Mouse (Mus musculus) common myeloid progenitor, adult 5-6 weeks (primary cell): ENCODE data around the gene Kctd14. TPM values are rescaled to one million over a fixed set of nuclear protein-coding genes. Genes with fewer than 3 reads are reported as not detected.
"Not testable (repeated sequence)": the region's sequence is repeated elsewhere in the genome, so short reads cannot be mapped to it uniquely, and the experiment has no call there.

Source experiments
- ATAC-seq: replicated peaks from 2 replicates; pipeline ENCODE4 v1.8.0; 2016; ENCODE audit warnings: low read depth, mild to moderate bottlenecking, moderate TSS enrichment, inconsistent platforms; ENCODE audit not compliant: poor library complexity, severe bottlenecking
- total RNA-seq: library from RNA; stranded (forward); fragments of 200-1000, 187-1606 nt; gene quantifications from 2 replicates; pipeline ENCODE4 v1.2.3, GENCODE M21; 2017

The Kctd14 gene
- 4.9 and 7.2 TPM in 2 replicates for total RNA-seq

DNA sequence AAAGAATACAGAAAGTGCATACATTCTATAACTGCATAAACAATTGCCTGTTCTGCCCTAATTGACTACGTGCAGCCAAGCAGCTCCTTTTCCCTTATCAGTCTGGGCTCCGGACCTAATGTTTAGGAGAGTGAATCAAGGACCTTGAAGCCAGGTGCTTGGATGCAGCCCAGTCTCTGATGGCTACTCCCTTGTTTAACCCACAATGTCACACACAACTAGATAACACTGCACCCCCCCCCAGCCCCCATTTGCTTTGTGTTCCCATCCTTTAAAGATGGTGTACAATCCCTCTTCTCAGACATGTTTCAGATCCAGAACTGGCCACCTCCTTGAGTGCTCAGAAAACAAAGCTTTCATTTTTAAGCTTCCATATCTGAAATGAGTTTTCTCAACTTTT lies at the start of gene Kctd14:
Gene Kctd14, plus strand, starts transcription at position 301 of the 400 bp plus-strand sequence.
- not testable (repeated sequence) for ATAC-seq

DNA sequence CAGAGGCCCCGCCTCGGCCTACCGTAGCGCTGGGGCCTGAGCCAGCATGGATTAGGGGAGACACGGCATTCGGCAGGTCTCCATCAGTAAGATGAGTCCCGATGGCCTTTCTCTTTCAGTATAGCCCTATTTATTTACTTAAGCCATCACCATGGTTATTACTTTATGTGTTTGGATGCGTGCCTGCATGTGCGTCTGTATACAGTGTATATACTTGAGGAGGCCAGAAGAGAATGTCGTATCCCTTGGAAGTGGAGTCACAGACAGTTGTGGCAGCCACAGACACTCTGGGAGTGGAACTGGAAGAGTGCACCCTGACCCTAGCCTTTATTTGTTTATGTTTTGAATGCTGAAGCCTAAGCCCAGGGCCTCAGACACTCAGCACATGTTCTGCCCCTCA lies 44.0 kb upstream of the Kctd14 start:
- ATAC-seq: no peak

DNA sequence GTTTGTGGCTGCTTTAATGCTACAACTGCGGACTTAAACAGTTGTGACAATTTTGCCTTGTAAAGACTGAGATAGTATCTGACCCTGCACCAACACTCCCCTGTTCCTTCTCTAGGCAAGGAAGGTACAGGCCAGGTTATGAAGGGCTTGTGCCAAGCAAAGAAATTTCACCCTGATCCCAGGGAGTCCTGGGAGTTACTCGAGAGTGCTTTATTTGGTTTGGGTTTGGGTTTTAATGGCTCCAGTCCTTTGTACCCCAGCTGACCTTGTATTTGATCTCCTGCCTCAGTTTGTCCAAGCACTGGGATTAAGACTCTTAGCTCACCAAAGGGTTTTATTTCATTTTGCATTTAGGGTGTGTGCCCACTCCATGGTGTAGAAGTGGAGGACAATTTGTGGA lies 40.0 kb upstream of the Kctd14 start:
- ATAC-seq: no peak

DNA sequence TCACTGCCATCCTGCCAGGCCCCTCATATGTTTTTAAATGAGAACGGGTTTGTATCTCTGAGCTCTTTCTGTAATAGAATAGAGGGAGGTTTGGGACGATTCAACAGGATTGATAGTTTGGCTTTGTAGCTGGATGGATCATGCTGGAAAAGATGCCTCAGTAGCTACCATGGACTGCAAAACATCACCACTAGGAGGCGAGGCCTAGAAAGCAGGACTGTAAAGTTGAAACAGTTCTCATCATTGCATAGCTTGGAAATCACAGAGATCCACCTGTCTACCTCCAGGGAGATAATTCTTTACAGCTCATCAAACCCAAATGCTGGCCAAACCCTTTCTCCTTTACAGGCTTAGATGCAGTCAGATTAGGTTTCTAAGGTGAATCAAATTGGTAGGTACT lies 39.5 kb upstream of the Kctd14 start:
- no peak for ATAC-seq

DNA sequence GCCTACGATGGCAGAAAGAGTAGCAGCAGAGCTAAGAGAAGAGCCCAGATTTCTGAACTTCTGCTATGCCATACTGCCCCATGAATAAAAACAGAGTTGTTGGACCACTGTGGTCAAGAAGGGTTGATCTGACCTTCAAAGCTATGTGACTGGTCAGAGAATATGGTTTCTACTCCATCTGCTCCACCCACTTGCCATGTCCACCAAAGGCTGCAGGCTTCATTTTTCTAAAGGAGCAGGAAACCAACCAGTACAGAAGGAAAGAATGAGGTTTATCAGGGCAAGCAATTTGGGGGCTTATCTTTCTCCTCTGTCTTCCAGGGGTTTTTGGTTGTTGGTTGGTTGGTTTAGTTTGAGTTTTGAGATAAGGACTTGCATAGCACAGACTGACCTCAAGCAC lies 37.1 kb upstream of the Kctd14 start:
- ATAC-seq: no peak

DNA sequence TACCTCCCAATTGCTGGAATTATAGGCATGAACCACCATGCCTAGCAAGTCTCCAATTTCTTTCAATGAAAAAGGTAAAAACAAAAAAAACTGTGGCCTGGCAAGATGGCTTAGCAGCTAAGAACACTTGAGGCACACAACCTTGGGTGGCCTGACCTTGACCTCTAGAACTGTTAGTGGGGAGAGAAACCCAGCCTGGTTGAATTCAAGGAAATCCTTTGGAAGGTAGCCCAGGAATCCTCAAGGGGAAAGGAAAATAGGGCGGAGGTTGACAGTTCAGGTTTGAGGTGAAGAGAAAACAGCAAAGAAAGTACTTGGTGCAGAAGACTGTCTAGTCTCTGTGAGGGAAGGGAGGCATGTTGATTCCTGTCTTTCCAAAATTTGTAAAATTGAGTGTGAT lies 36.7 kb upstream of the Kctd14 start:
- no peak for ATAC-seq

DNA sequence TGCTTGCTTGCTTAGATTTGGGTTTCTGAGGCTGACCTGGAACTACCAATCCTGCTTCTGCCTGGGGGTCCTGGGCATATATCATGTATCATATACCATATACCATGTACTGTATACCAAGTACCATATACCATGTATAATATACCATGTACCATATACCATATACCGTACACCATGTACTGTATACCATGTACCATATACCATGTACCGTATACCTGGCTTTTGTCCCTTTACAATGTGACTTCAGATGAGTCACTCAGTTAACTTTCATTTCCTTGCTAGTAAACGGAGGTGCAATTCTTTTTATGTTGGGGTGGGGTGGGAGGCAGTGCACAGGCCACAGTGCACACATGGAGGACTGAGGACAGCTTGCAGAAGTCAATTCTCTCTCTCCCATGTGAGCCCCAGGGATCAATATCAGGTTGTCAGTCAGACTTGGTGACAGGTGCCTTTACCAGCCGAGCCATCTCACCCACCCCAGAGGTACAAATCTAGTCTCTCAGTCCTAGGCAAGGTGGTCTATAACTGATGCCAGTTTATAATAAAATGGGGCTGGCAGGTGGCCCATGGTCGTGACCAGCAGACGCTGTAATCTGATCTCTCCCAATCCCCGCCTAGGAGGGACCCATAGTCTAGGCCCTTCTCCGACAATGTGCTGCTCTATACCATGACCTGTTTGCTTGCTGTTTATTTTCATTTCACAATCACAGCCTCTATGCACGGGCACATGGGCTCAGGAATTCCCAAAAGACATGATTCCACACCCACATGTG lies 36.0 kb upstream of the Kctd14 start:
- ATAC-seq: no peak

DNA sequence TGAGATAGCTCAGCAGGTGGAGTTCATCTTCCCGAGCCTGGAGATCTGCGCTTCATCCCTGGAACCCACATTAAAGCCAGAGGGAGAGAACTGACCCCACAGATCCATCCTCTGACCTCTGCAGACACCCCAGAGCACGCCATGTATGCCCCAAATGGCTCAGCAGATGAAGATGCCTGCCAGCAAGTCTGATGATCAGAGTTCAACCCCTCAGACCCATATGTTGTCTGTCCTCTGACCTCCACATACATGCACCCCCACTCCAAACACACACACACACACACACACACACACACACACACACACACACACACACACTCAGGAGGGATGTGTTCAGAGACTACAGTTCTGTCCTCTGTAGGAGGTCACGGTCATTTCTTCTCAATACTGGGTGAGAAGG lies 34.6 kb upstream of the Kctd14 start:
- ATAC-seq: no peak

DNA sequence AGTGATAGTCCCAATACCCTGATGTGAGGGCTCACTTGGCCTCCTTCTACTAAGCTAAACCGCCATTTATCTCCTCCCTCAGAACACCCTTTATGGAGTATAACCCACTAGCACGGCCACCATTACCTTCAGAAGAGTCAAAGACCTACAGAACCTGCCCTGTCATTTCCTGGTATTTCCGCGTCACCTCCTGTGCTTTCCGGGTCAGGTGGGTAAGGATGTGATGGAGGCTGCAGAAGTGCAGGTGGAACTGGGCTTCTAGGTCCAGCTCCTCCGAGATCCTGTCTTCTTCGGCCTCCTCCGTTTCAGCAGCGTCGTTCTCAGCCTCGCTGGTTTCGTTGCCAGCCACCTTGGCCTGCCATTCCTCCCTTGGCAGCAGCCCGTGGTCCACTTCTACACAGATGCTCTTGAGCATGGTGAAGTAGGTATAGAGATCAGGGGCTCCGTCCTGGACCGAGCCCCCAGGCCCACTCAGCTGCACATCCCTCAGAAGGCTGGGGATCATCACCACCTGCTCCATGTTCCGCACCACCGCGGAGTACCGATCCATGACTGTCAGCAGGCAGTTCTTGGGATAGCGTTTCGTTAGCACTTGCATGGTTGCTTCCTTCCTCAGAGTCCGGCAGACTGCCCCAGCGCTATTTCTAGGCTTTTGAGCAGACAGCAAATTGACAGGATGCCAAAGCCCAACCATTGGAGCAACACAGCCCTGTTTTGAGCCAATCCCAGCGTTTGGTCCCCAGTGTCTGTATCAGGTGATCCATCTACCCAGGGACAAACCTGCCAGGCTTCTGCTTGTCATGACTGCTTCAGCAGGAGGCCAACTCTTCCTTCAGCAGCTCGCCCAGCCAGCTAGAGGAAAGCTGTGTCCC lies 34.0 kb upstream of the Kctd14 start, which contains the start of gene Thrsp:
Gene Thrsp, minus strand, starts transcription at position 825 of the 872 bp plus-strand sequence.
- no peak for ATAC-seq

DNA sequence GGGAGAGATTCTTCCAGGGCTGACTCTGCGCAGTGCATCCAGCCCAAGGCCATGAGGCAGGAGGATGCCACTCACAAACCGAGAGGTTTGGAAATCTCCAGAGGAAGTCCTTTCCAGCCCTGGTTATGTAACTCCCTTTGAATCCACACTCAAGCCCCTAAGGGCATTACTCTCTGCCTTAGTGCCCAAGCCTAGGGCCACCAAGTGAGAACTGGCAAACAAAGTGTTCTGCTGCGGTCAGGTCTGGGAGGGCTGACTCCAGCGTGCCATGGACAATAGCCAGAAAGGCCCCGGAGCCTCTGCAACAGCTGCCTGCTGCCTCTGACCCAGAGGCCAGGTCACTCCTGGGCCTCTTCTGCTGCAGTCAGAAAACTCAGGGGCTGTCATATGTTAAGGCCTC lies 32.4 kb upstream of the Kctd14 start:
- no peak for ATAC-seq

DNA sequence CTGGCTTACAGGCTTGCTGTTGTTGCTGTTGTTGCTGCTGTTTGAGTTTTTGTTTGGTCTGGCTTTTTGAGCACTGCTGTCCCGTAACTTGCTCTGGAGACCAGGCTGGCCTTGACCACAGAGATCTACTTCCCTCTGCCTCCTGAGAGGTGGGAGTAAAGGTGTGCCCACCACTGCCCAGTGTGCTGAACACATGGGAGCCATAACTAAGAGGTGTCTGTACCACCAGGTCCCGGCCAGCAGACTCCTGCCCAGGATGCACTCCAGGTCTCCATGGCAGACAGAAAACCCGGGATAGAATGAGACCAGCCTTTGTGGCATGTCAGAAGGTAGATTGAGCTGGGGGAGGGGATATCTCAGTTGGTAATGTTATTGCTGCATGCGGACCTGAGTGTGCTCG lies 32.0 kb upstream of the Kctd14 start:
- ATAC-seq: no peak

DNA sequence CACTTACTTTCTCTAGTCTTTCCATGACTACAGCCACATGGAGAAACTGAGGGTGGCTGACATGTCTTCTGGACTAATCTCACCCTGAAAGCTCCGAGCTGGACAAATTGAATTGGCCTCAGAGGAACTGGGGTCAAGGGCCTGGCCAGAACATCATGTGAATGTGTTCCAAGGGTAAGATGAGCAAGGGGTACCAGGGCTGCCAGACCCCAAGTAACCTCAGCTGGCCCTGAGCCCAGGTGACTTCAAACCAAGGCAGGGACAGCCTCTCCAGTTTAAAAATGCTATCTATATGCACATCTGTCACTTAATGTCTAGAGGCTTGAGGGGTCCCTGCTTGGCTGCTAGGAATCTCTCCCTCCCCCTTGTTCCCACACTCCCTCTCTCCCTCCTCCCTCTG lies 30.7 kb upstream of the Kctd14 start:
- no peak for ATAC-seq

DNA sequence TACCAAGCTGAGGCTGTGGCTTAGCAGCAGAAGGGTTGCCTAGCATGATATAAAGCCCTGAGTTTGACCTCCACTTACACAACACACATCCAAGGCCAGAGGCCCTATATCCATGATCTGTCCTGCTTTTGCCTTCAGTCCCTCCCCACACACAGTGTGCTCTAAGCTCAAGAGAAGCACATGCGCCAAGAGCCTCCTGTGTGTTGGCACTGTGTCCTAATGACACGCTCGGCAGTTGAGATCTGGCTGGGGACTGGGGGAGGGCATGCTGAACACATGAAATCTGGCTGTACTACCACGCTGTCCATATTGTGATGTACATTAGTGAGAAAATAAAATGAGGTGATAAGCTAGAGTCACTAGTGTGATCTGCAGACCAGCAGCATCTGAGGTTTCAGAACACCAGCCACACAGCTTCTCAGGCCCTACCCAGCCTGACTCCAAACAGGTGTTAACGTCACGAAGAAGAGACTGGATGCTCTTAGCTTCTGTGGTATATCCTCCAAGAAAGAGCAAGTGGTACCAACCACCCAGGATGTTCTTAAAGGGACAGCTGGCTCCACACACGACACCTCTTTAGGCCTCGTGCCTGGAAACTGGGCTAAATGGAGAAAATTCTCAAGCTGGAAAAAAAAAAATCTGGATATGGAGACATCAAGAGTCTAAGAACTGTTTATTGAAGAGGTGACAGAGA lies 30.0 kb upstream of the Kctd14 start:
- ATAC-seq: no peak

DNA sequence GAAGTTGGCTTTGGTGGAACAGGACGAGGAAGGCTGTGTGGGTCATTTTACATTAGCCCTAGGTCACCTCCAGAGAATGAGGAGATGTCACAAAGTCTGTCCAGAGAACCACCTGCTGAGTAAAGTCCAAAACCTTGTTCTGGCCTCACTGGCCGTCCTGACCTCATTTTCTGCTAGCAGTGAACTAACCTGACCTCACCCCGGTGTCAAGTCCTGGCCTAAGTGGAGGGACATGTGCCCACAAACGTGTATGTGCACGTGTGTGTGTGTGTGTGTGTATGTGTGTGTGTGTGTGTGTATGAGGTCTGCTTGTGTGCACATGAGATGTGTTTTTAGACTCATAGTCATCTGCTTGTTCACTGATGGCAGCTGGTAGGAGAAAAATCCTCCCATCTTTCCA lies 27.4 kb upstream of the Kctd14 start:
- no peak for ATAC-seq

DNA sequence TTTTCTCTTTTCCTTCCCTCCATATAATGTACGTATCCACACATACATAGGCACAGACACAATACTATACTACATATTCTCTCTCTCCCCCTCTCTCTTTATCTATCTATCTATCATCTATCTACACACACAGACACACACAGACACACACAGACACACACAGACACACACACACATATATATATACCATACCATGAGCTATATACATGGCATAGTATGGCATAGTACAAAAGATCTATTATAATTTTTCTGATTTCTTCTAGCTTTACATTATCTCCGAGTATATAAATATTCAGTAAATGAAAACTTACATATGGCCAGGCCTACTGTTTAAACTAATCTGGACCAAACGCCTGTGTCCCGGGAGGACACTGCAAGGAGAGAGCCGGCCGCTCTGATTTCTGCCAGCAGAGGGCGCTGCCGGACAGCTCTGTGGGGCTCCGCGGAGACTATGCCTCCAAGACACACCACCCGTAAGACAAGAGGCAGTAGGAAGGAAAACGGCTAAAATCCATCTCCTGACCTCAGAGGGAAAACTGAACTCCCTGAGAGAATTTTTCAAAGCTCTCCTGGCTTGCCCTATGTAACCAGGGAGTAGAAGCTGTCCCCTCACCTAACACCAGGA lies 26.4 kb upstream of the Kctd14 start:
- peak; percentile 94 for ATAC-seq

DNA sequence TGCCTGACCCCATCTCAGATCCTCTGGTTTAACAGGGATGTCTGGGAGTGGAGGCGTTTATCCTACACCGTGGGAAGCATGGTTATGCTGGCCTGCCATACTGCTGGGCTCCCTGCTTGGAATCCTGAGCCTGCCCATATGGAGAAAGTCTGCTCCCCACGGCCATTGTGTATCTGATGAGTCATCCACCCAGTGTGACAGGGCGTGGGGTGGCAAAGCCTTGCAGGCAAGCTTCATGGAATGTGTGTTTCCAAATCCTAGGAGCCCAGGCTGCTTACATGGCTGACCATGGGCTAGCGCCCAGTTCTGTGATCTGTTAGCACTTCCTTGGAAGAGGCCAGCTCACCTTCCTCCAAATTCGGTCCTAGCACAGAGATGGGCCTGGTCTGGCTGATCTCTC lies 24.6 kb upstream of the Kctd14 start:
- no peak for ATAC-seq

DNA sequence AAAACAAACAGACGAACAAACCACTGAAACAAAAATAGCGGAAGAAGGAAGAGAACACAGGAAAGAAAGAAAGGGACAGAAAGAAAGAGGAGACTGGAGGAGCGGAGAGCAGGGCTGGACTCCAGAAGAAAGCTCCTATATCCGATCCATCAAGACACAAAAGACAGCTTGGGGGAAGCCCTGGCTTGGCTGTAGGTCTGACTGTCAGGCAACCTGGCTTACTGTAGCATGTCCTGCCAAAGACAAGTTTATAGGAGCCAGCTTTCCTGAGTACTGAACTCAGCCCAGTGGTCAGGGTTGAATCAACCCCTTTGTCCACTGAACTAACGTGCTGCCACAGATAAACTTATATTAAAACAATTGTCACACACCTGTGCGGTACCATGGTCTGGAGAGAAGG lies 23.8 kb upstream of the Kctd14 start:
- ATAC-seq: no peak

DNA sequence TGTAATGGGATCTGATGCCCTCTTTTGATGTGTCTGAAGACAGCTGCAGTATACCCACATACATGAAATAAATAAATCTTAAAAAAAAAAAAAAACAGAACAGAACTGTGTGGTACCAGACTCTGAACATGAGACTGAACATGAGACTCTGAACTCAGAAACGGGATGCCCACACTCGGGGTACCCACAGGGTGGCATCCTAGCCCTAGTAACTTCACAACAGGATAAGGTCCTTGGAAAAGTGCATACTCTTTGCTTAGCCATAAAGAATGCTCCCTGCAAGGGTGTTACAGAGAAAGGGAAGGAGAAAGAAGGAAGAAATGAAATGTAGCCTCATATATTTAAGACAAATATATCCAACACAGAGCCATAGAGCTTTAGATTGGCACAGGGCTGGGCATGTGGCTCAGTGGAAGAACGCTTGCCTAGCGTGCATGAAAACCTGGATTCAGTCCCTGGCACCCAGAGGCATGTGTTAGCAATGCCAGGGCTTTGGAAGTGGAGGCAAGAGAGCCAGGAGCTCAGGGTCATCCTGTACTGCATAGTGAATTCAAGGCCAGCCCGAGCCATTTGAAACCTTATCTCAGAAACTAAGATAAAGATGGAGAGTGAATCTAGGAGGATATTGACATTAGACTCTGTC lies 23.2 kb upstream of the Kctd14 start:
- ATAC-seq: no peak

DNA sequence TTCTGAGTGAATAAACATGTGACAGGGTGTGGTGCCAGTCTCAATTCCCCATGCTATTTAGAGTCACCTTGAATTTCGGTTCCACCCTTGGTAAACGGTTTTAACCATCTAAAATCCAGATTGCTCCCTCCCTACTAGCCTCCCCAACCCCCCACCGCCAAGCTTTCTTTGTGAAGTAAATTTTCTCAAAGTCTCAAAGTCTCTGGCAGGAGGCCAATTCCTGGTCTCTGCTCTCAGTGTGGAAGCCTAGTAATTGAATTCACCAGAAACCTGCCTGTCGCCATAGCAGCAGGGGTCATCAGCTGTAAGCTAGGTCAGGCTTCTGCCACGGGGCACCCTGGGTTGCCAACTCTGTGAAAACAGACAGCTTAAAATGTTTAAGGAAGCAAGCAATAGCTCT lies 21.4 kb upstream of the Kctd14 start:
- peak; percentile 19; the same call in 1 of the 2 replicates for ATAC-seq

DNA sequence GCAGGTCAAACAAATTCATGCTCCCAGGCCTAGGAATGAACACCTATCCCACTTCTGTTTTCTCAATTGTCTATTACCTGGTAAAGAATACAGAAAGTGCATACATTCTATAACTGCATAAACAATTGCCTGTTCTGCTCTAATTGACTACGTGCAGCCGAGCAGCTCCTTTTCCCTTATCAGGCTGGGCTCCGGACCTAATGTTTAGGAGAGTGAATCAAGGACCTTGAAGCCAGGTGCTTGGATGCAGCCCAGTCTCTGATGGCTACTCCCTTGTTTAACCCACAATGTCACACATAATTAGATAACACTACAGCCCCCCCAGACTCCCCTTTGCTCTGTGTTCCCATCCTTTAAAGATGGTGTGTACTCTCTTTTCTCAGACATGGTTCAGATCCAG lies 17.6 kb upstream of the Kctd14 start:
- not testable (repeated sequence) for ATAC-seq
